In the genomic region with DNA sequence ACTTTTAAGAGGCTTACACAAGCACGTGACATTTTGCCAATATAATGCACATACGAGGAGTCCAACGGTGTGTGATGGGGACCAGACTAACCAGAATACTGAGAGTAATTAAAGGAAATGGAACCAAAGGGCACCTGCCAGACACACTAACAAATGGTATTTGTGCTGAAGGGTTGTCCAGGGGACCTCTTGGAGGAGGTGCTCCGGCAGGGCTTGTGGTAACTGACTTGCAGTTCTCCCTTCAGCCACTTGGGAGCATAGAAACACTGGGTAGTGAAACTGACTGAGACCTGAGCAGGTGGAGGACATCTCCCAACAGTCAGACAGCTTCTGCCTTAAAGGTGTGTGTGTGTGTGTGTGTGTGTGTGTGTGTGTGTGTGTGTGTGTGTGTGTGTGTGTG, we compare ENCODE assay signal across 8 mouse cellular contexts.
A peak's percentile ranks its signal among the peaks of the same experiment; 100 is the strongest.
DNase-seq lines count a peak whose midpoint lies in the region; ATAC-seq and TF ChIP-seq lines count a peak whose summit lies in the region.

No protein-coding gene starts in this region.

- WGBS in embryonic facial prominence, embryonic 11.5 days: 22% methylated on average over 4 of the region's 4 CpGs
- WGBS in heart, embryonic 13.5 days: 26% methylated on average over 4 of the region's 4 CpGs
- WGBS in kidney, embryonic 16.5 days: 30% methylated on average over 4 of the region's 4 CpGs
- 18% methylated on average over 4 of the region's 4 CpGs for WGBS in liver, adult 2 months

- TF ChIP-seq CTCF in liver, adult 2 months (IDR thresholded peaks at IDR 0.05; ENCODE audit: low read depth, low read length): peak; percentile 73
- peak; percentile 47; the same call in 1 of the 2 replicates for TF ChIP-seq CTCF in testis, adult 2 months (IDR thresholded peaks at IDR 0.05; ENCODE audit: control insufficient read depth, insufficient read depth, insufficient replicate concordance, low read depth, low read length)

- H3K9me3 ChIP-seq in embryonic facial prominence, embryonic 11.5 days (replicated peaks; ENCODE audit: control insufficient read depth, low read length): no peaks in the 10 kb centered on the region
- H3K9me3 ChIP-seq in heart, embryonic 13.5 days: 0 out of 2 replicates have a peak, but pooled peaks cover 2% of the 10 kb centered on the region
- no peaks in the 10 kb centered on the region for H3K9me3 ChIP-seq in kidney, embryonic 16.5 days (ENCODE audit: low read length)

- no peaks in the 10 kb centered on the region; the same call in 1 of the 2 replicates for H3K36me3 ChIP-seq in embryonic facial prominence, embryonic 11.5 days (replicated peaks; ENCODE audit: control insufficient read depth, insufficient read depth, low read depth, low read length)
- no peaks in the 10 kb centered on the region for H3K36me3 ChIP-seq in heart, embryonic 13.5 days
- H3K36me3 ChIP-seq in kidney, embryonic 16.5 days (ENCODE audit: insufficient read depth, low read length): no peaks in the 10 kb centered on the region
- no peaks in the 10 kb centered on the region for H3K36me3 ChIP-seq in liver, adult 2 months (ENCODE audit: control insufficient read depth, insufficient read depth, low read length)
- no peaks in the 10 kb centered on the region for H3K36me3 ChIP-seq in testis, adult 2 months (ENCODE audit: control insufficient read depth, insufficient read depth, low read length)

- peak; percentile 64 to 68 for DNase-seq in B cell, adult 2 months
- DNase-seq in adrenal gland, postnatal 10 days: peak; percentile 81
- DNase-seq in embryonic facial prominence, embryonic 11.5 days (ENCODE audit: low spot score): peak; percentile 76
- peak; percentile 48 for DNase-seq in liver, adult 2 months (ENCODE audit: extremely low read depth, low read depth, low spot score)
- peak; percentile 51 for DNase-seq in neural tube, embryonic 10.5 days (ENCODE audit: extremely low spot score, low spot score)

- no peak overlapping the region for H3K4me3 ChIP-seq in embryonic facial prominence, embryonic 11.5 days (ENCODE audit: low read depth, low read length)
- H3K4me3 ChIP-seq in heart, embryonic 13.5 days: no peak overlapping the region
- H3K4me3 ChIP-seq in kidney, embryonic 16.5 days (ENCODE audit: low read length): no peak overlapping the region
- no peak overlapping the region for H3K4me3 ChIP-seq in liver, adult 2 months (ENCODE audit: insufficient read depth, low read depth, low read length)
- H3K4me3 ChIP-seq in testis, adult 2 months (ENCODE audit: control insufficient read depth, low read depth, low read length): no peak overlapping the region

- no peak for TF ChIP-seq POLR2A in liver, adult 2 months (IDR thresholded peaks at IDR 0.05; ENCODE audit: extremely low read depth, insufficient read depth, low read length)
- no peak for TF ChIP-seq POLR2A in testis, adult 2 months (IDR thresholded peaks at IDR 0.05; ENCODE audit: control insufficient read depth, low read depth, low read length)

- H3K27ac ChIP-seq in embryonic facial prominence, embryonic 11.5 days (replicated peaks; ENCODE audit: low read depth, low read length): no peak overlapping the region
- H3K27ac ChIP-seq in heart, embryonic 13.5 days (replicated peaks): no peak overlapping the region
- H3K27ac ChIP-seq in kidney, embryonic 16.5 days (ENCODE audit: low read length): no peak overlapping the region
- no peak overlapping the region for H3K27ac ChIP-seq in liver, adult 2 months (replicated peaks; ENCODE audit: insufficient read depth, low read depth, low read length)
- no peak overlapping the region for H3K27ac ChIP-seq in testis, adult 2 months (ENCODE audit: control insufficient read depth, insufficient read depth, low read depth, low read length)

- H3K79me2 ChIP-seq in liver, adult 2 months (ENCODE audit: control insufficient read depth, insufficient read depth, low read length): no peaks in the 10 kb centered on the region

- H3K4me2 ChIP-seq in embryonic facial prominence, embryonic 11.5 days (ENCODE audit: low read depth, low read length): no peak overlapping the region
- H3K4me2 ChIP-seq in heart, embryonic 13.5 days: peak overlapping the region; percentile 38
- H3K4me2 ChIP-seq in kidney, embryonic 16.5 days (replicated peaks; ENCODE audit: low read depth, low read length): no peak overlapping the region

- 0 out of 2 replicates have a peak, but pooled peaks have one; percentile 49 for ATAC-seq in embryonic facial prominence, embryonic 11.5 days (replicated peaks; ENCODE audit: insufficient number of reproducible peaks, low FRiP score, low TSS enrichment, low read depth)
- ATAC-seq in heart, embryonic 13.5 days (ENCODE audit: extremely low read depth, insufficient number of reproducible peaks, low FRiP score, low TSS enrichment): no peak
- peak; percentile 73; the same call in 1 of the 2 replicates for ATAC-seq in kidney, embryonic 16.5 days (ENCODE audit: low FRiP score, low TSS enrichment)

- no peaks in the 10 kb centered on the region for H3K27me3 ChIP-seq in embryonic facial prominence, embryonic 11.5 days (ENCODE audit: control insufficient read depth, insufficient read depth, low read length)
- H3K27me3 ChIP-seq in heart, embryonic 13.5 days (replicated peaks): no peaks in the 10 kb centered on the region
- H3K27me3 ChIP-seq in kidney, embryonic 16.5 days (ENCODE audit: insufficient read depth, low read length): no peaks in the 10 kb centered on the region
- H3K27me3 ChIP-seq in liver, adult 2 months (ENCODE audit: control insufficient read depth, insufficient read depth, low read length): no peaks in the 10 kb centered on the region
- no peaks in the 10 kb centered on the region for H3K27me3 ChIP-seq in testis, adult 2 months (ENCODE audit: control insufficient read depth, insufficient read depth, low read length)

- H3K4me1 ChIP-seq in embryonic facial prominence, embryonic 11.5 days (ENCODE audit: control insufficient read depth, insufficient read depth, low read length): no peaks in the 10 kb centered on the region
- H3K4me1 ChIP-seq in heart, embryonic 13.5 days: peaks cover 42% of the 10 kb centered on the region
- H3K4me1 ChIP-seq in kidney, embryonic 16.5 days (ENCODE audit: insufficient read depth, low read length): peaks cover 11% of the 10 kb centered on the region
- H3K4me1 ChIP-seq in liver, adult 2 months (ENCODE audit: control insufficient read depth, insufficient read depth, low read length): peaks cover 2% of the 10 kb centered on the region; the same call in 1 of the 2 replicates
- H3K4me1 ChIP-seq in testis, adult 2 months (ENCODE audit: control insufficient read depth, insufficient read depth, low read length): no peaks in the 10 kb centered on the region; the same call in 1 of the 2 replicates

- H3K9ac ChIP-seq in embryonic facial prominence, embryonic 11.5 days (replicated peaks; ENCODE audit: low read length): no peak overlapping the region
- H3K9ac ChIP-seq in heart, embryonic 13.5 days: no peak overlapping the region
- no peak overlapping the region for H3K9ac ChIP-seq in kidney, embryonic 16.5 days (replicated peaks; ENCODE audit: low read length)
- no peak overlapping the region for H3K9ac ChIP-seq in liver, adult 2 months (ENCODE audit: low read depth, low read length)
